Mouse (Mus musculus): ENCODE data around the gene Baiap3.

Gene Baiap3

GRCm38 (mm10) chr17:25256140-25256754, at the start of gene Baiap3:
Gene Baiap3, minus strand, starts transcription at chr17:25256364.
- DNase-seq (ENCODE audit: low spot score in 2 of 2), result peak; percentile 32 to 47

- DNase-seq (ENCODE audit: low spot score in 2 of 2), result no peak
These were observed 41.9 kb upstream of the Baiap3 start, which contains the start of gene Prss34 for GRCm38 (mm10) chr17:25298094-25298493. Gene Prss34, plus strand, starts transcription at chr17:25298394.

GRCm38 (mm10) chr17:25294111-25294510, 37.9 kb upstream of the Baiap3 start:
- DNase-seq (ENCODE audit: low spot score in 2 of 2), result no peak

- no peak for DNase-seq (ENCODE audit: low spot score in 2 of 2)
These were observed 37.3 kb upstream of the Baiap3 start for GRCm38 (mm10) chr17:25293495-25293894.

GRCm38 (mm10) chr17:25290411-25290810, 34.2 kb upstream of the Baiap3 start:
- no peak for DNase-seq (ENCODE audit: low spot score in 2 of 2)

GRCm38 (mm10) chr17:25288842-25289241, 32.7 kb upstream of the Baiap3 start:
- peak in 1 of 2 experiments; percentile 30 for DNase-seq (ENCODE audit: low spot score in 2 of 2)

GRCm38 (mm10) chr17:25285033-25285432, 28.9 kb upstream of the Baiap3 start:
- DNase-seq (ENCODE audit: low spot score in 2 of 2), result peak; percentile 47 to 80

GRCm38 (mm10) chr17:25282133-25282532, 26.0 kb upstream of the Baiap3 start:
- DNase-seq (ENCODE audit: low spot score in 2 of 2), result peak in 1 of 2 experiments; percentile 21

- no peak for DNase-seq (ENCODE audit: low spot score in 2 of 2)
These were observed 19.7 kb upstream of the Baiap3 start for GRCm38 (mm10) chr17:25275833-25276232.

GRCm38 (mm10) chr17:25274571-25275346, 18.6 kb upstream of the Baiap3 start, which contains the start of gene Ube2i:
Gene Ube2i, minus strand, starts transcription at chr17:25274622.
- no peak for DNase-seq (ENCODE audit: low spot score in 2 of 2)

GRCm38 (mm10) chr17:25273706-25274501, 17.7 kb upstream of the Baiap3 start:
- peak; percentile 93 to 95 for DNase-seq (ENCODE audit: low spot score in 2 of 2)

GRCm38 (mm10) chr17:25272951-25273705, 17.0 kb upstream of the Baiap3 start:
- peak; percentile 77 for DNase-seq (ENCODE audit: low spot score in 2 of 2)

GRCm38 (mm10) chr17:25272326-25272725, 16.2 kb upstream of the Baiap3 start:
- no peak for DNase-seq (ENCODE audit: low spot score in 2 of 2)

- no peak for DNase-seq (ENCODE audit: low spot score in 2 of 2)
These were observed 14.7 kb upstream of the Baiap3 start for GRCm38 (mm10) chr17:25270795-25271335.

GRCm38 (mm10) chr17:25264453-25264852, 8.3 kb upstream of the Baiap3 start:
- no peak for DNase-seq (ENCODE audit: low spot score in 2 of 2)

- peak; percentile 57 to 73 for DNase-seq (ENCODE audit: low spot score in 2 of 2)
These were observed 1.7 kb upstream of the Baiap3 start for GRCm38 (mm10) chr17:25257804-25258261.

GRCm38 (mm10) chr17:25255110-25255509, 1.1 kb downstream of the Baiap3 start:
- no peak for DNase-seq (ENCODE audit: low spot score in 2 of 2)

- peak; percentile 73 to 81 for DNase-seq (ENCODE audit: low spot score in 2 of 2)
These were observed 2.4 kb downstream of the Baiap3 start for GRCm38 (mm10) chr17:25253760-25254159.

- DNase-seq (ENCODE audit: low spot score in 2 of 2), result no peak
These were observed 3.5 kb downstream of the Baiap3 start for GRCm38 (mm10) chr17:25252643-25253042.

GRCm38 (mm10) chr17:25250181-25250835, 5.9 kb downstream of the Baiap3 start:
- no peak for DNase-seq (ENCODE audit: low spot score in 2 of 2)

Data from thymus, postnatal 10 days (tissue).